Mouse (Mus musculus): ENCODE results near the gene Svep1. TPM values are rescaled to one million over a fixed set of nuclear protein-coding genes. Genes with fewer than 3 reads are reported as not detected.

The Svep1 gene
- polyA plus RNA-seq, 1 experiment from 2014 or later, result 0.56 TPM

DNA sequence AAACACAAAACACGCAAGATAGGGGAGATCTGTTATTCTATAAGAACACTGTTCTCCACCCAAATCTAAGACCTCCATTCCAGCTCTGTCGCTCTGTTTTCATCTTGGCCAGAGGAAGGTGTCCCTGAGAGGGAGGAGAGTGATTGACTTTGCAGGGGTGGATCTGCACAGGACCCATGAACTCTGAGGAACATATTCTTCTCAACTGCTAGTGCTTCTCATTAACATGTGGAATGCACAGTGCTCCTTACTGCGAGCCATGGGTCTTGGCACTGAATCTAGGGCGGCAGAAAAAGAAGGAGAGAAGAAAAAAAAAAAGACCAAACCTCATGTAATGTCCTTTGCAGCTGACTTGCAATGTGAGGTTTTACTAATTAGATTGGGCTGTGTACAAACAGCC lies 9.4 kb downstream of the Svep1 start:
- peaks cover 5% of the 10 kb centered on the region; the same call in 1 of the 2 replicates for H3K9me3 ChIP-seq
- ATAC-seq (ENCODE audit: low read depth), result no peak

DNA sequence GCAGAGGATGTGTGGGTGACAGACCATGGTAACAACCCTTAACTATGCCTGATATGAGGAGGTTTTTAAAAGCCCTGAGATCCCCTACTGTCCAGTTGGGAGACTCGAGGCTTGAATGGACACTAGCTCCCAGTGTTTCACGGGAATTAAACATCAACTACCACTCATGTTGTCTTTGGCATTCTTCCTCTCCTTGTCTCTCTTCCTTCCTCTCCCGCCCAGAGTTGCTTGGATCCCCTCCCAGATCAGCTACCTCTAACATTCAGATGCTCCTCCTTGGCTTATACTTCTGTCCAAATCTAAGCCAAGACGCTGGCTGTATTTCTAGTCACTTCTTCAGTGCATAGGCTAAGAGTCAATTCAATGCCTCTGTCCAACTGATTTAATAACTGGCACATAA lies 9.9 kb downstream of the Svep1 start:
- 65% methylated on average over 4 of the region's 4 CpGs for WGBS
- Histone ChIP-seq H3K4me1 (replicated peaks) (no peaks in the 10 kb centered on the region), H3K9me3 (peaks cover 5% of the 10 kb centered on the region; the same call in 1 of the 2 replicates), H3K36me3 (no peaks in the 10 kb centered on the region), H3K9ac (no peak overlapping the region), H3K4me3 (no peak overlapping the region), H3K27me3 (no peaks in the 10 kb centered on the region), H3K27ac (replicated peaks) (no peak overlapping the region), H3K4me2 (no peak overlapping the region)
- no peak for ATAC-seq (ENCODE audit: low read depth)

More for the DNA sequence above, 9.4 kb downstream of the Svep1 start:
- Histone ChIP-seq H3K9ac (no peak overlapping the region), H3K27ac (replicated peaks) (no peak overlapping the region), H3K36me3 (no peaks in the 10 kb centered on the region), H3K27me3 (no peaks in the 10 kb centered on the region), H3K4me3 (no peak overlapping the region), H3K4me2 (no peak overlapping the region), H3K4me1 (replicated peaks) (no peaks in the 10 kb centered on the region)
- 80% methylated on average over 4 of the region's 4 CpGs for WGBS

DNA sequence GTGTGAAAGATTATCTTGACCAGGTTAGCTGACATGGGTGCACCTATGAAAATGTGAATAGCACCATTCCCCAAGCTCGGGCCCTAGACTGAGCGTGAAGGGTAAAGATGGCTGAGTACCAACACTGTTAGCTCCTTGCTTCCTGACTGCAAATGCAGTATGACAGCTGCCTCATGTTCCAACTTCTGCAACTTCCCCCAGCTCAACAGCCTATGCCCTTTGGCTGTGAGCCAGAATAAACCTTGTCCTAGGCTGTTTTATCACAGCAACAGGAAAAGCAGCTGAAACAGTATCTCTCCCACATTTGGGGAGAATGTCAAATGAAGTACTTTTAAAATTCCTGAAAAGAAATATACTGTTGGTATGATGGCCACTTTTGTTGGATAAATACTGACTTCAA lies 10.7 kb downstream of the Svep1 start:
- 96% methylated on average over 2 of the region's 2 CpGs for WGBS
- Histone ChIP-seq H3K36me3 (no peaks in the 10 kb centered on the region), H3K27ac (replicated peaks) (no peak overlapping the region), H3K4me1 (replicated peaks) (no peaks in the 10 kb centered on the region), H3K4me3 (no peak overlapping the region), H3K4me2 (no peak overlapping the region), H3K9ac (no peak overlapping the region), H3K9me3 (peaks cover 5% of the 10 kb centered on the region; the same call in 1 of the 2 replicates), H3K27me3 (no peaks in the 10 kb centered on the region)
- ATAC-seq (ENCODE audit: low read depth), result no peak

DNA sequence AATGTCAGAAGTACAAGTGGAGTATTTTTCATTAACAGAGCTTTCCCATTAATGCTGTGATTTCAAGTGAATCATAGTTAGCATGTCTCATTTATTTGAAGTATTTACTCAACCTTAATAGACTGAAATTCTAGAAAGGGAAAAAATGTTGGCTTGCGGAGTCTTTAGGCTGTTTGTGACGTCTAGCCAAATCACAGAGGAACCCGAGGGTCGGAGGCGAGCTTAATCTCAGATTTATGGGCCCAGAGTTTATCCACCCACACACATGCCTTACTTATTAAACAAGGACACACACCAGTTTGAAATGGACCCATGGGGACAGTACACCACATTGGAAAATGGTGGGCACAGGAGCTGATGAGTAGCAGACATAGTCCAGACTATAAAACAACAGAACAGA lies 17.4 kb downstream of the Svep1 start:
- no peak overlapping the region for H3K4me3 ChIP-seq
- H3K27ac ChIP-seq (replicated peaks), result no peak overlapping the region
- no peaks in the 10 kb centered on the region for H3K9me3 ChIP-seq
- H3K4me2 ChIP-seq, result no peak overlapping the region
- H3K4me1 ChIP-seq (replicated peaks), result no peaks in the 10 kb centered on the region
- no peak overlapping the region for H3K9ac ChIP-seq
- no peaks in the 10 kb centered on the region for H3K36me3 ChIP-seq
- no peaks in the 10 kb centered on the region for H3K27me3 ChIP-seq
- 73% methylated on average over 5 of the region's 5 CpGs for WGBS
- ATAC-seq (ENCODE audit: low read depth), result no peak

DNA sequence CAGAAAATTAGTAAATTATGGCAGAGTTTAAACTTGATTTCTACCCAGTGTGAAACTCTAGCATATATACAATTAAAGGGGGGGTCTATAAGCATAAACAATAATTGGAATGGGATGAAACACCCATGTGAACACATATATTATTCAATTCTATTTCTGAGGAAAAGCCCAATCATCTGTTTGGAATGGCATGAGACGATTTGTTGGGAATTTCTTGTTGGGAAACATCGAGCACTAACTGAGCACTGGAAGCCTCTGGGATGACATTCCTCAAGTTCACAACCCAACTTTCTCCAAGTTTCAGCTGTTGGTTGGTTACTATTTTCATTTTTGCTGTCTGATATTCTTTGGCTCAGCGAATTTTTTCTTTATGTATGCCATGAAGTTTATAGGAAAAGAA lies 21.3 kb downstream of the Svep1 start:
- ATAC-seq (ENCODE audit: low read depth), result no peak
- H3K9me3 ChIP-seq, result no peaks in the 10 kb centered on the region
- H3K4me3 ChIP-seq, result no peak overlapping the region
- 83% methylated on average over 3 of the region's 3 CpGs for WGBS
- no peak overlapping the region for H3K9ac ChIP-seq
- H3K27ac ChIP-seq (replicated peaks), result no peak overlapping the region
- H3K4me1 ChIP-seq (replicated peaks), result no peaks in the 10 kb centered on the region
- no peak overlapping the region for H3K4me2 ChIP-seq
- no peaks in the 10 kb centered on the region for H3K36me3 ChIP-seq
- H3K27me3 ChIP-seq, result no peaks in the 10 kb centered on the region

DNA sequence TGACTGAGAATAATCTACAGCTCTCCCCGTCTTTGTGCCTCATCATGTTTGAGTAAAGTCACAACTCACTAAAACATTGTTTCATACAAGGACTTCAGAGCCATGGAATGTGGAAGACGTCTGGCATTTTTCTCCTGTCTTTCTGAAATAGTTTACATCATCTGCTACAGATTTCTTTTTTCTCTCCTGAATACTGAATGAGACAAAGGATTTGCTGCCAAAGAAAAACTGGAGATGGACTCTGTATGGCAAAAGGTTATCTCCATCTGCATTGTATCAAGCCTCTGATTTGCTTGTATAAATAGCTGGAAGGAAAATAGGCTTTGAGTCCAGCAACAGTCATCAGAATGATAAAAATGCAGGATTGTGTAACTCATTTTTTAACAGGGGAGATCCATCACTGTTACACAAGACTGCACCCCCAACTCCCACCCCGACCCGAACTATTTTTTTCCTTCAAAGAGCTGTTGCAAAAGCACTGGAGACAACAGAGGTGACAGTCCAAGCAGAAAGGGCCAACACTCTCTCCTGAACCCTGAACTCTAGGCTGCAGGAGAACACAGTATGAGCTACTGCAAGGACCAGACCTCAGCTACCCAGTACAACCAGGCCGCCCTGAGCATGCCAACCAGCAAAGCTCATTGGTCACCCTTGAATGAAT lies 21.8 kb downstream of the Svep1 start:
- H3K4me1 ChIP-seq (replicated peaks), result no peaks in the 10 kb centered on the region
- no peak for ATAC-seq (ENCODE audit: low read depth)
- no peaks in the 10 kb centered on the region for H3K27me3 ChIP-seq
- no peak overlapping the region for H3K4me2 ChIP-seq
- 84% methylated on average over 5 of the region's 5 CpGs for WGBS
- H3K4me3 ChIP-seq, result no peak overlapping the region
- no peak overlapping the region for H3K9ac ChIP-seq
- H3K27ac ChIP-seq (replicated peaks), result no peak overlapping the region
- H3K36me3 ChIP-seq, result no peaks in the 10 kb centered on the region
- H3K9me3 ChIP-seq, result no peaks in the 10 kb centered on the region

DNA sequence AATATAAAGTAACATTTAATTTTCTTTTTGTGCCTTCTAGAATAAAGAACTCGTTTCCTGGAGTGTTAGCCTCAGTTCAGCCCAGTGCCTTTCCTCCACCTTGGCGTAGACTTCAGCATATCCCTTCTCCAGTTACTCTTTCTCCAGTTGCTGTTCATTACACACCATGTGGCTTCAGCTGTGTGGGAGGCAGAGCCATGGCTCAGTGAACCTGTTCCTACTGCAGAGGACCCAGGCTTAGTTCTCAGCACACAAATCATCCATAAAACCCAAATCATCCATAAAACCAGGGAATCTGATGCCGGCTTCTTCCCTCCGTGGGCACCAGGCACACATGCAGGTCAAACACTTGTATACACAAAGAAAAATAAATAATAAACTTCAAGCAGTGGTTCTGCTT lies 22.8 kb downstream of the Svep1 start:
- no peak for ATAC-seq (ENCODE audit: low read depth)
- Histone ChIP-seq H3K27me3 (no peaks in the 10 kb centered on the region), H3K4me3 (no peak overlapping the region), H3K4me2 (no peak overlapping the region), H3K27ac (replicated peaks) (no peak overlapping the region), H3K9me3 (no peaks in the 10 kb centered on the region), H3K4me1 (replicated peaks) (no peaks in the 10 kb centered on the region), H3K9ac (no peak overlapping the region), H3K36me3 (no peaks in the 10 kb centered on the region)
- 87% methylated on average over 4 of the region's 4 CpGs for WGBS

DNA sequence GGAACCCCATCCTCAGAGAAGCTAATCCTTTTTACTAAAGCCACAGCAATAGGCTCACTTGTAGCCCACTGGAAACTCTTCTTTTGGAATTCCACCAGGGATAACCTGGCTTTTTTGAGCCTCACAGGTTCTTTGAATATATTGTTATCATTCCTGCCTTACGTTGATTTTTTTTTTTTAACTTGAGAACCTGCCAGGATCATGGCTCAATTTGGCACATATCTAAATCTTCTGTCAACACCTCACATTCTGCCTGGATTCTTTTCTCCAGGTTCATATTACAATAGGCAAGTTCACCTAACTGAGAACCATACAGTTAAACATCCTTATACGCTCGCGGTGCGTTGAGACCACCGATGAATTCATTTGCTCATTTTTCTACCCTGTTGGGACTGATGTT lies 28.2 kb downstream of the Svep1 start:
- Histone ChIP-seq H3K4me3 (no peak overlapping the region), H3K36me3 (no peaks in the 10 kb centered on the region), H3K4me2 (no peak overlapping the region), H3K27me3 (no peaks in the 10 kb centered on the region), H3K4me1 (replicated peaks) (no peaks in the 10 kb centered on the region), H3K9me3 (no peaks in the 10 kb centered on the region), H3K27ac (replicated peaks) (no peak overlapping the region), H3K9ac (no peak overlapping the region)
- 98% methylated on average over 6 of the region's 6 CpGs for WGBS
- ATAC-seq (ENCODE audit: low read depth), result no peak

DNA sequence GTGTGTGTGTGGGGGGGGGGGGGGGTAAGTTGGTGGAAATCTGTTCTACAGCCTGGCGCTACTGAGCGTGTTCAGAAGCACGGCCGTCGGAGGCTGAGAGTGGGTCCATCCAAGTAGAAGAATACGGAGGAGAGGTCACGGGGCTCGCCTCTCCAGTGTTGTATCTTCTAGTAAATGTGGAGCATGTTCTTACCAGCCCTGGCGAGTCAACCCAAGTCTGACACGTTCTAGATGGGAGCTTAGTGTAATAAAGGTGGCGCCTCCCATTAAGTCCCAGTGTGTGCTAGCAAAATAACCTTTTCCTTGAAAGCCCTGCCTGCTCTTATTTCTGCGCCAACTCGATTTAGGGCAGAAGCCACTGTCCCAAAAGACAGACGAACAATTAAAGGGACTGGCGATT lies 29.4 kb downstream of the Svep1 start:
- no peak for ATAC-seq (ENCODE audit: low read depth)
- Histone ChIP-seq H3K4me1 (replicated peaks) (no peaks in the 10 kb centered on the region), H3K27ac (replicated peaks) (no peak overlapping the region), H3K27me3 (no peaks in the 10 kb centered on the region), H3K36me3 (no peaks in the 10 kb centered on the region), H3K9ac (no peak overlapping the region), H3K4me3 (no peak overlapping the region), H3K9me3 (no peaks in the 10 kb centered on the region), H3K4me2 (no peak overlapping the region)
- WGBS, result 84% methylated on average over 15 of the region's 15 CpGs

DNA sequence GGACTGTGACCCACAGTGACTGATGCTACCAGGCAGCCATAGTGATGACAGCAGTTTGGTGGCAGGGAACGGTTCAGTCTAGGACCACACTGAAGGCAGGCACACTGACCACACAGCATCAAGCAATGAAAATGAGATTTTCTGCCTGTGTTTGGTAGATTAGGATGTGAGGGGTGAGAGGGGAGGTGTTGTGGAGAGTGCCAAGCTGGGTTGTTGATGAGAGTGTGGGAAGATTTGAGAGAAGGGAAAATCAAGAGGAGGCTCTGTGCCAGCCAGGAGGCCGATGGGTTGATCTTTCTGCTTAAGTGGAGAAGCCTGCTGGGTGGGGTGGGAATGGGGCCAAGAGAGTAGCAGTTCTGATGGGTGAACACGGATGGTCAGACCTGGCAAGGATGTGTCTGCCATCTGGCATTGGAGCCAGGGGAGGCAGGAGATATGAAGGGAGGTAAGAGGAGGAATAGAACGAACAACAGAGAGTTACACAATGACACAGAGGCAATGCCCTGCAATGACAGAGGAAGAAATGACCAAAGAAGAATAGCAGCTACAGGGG lies 32.1 kb downstream of the Svep1 start:
- H3K4me1 ChIP-seq (replicated peaks), result no peaks in the 10 kb centered on the region
- no peaks in the 10 kb centered on the region for H3K36me3 ChIP-seq
- no peak overlapping the region for H3K27ac ChIP-seq (replicated peaks)
- no peak overlapping the region for H3K4me2 ChIP-seq
- H3K4me3 ChIP-seq, result no peak overlapping the region
- no peaks in the 10 kb centered on the region for H3K9me3 ChIP-seq
- no peaks in the 10 kb centered on the region for H3K27me3 ChIP-seq
- no peak overlapping the region for H3K9ac ChIP-seq
- no peak for ATAC-seq (ENCODE audit: low read depth)
- 78% methylated on average over 4 of the region's 4 CpGs for WGBS

DNA sequence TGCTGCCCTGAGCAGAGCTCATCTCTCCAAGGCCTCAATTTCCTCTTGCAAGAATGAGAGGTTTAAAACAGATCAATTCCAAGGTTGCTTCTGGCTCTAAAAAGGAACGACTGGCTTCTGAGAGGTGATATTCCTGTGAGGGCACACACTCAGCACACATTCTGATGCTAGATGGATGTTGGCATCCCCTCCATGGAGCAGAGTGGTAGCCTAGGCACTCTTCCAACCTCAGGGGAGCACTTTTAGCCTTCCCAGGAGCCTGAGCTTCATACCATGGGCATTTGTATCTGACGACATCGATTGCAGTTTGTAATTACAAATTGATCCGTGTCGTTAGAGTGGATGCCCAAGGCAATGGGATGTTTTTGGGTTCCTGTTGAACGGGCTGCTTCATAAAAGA lies 33.3 kb downstream of the Svep1 start:
- H3K9ac ChIP-seq, result no peak overlapping the region
- no peaks in the 10 kb centered on the region for H3K27me3 ChIP-seq
- H3K36me3 ChIP-seq, result no peaks in the 10 kb centered on the region
- H3K27ac ChIP-seq (replicated peaks), result no peak overlapping the region
- 70% methylated on average over 6 of the region's 6 CpGs for WGBS
- H3K4me3 ChIP-seq, result no peak overlapping the region
- no peaks in the 10 kb centered on the region for H3K9me3 ChIP-seq
- H3K4me2 ChIP-seq, result no peak overlapping the region
- ATAC-seq (ENCODE audit: low read depth), result no peak
- H3K4me1 ChIP-seq (replicated peaks), result no peaks in the 10 kb centered on the region

DNA sequence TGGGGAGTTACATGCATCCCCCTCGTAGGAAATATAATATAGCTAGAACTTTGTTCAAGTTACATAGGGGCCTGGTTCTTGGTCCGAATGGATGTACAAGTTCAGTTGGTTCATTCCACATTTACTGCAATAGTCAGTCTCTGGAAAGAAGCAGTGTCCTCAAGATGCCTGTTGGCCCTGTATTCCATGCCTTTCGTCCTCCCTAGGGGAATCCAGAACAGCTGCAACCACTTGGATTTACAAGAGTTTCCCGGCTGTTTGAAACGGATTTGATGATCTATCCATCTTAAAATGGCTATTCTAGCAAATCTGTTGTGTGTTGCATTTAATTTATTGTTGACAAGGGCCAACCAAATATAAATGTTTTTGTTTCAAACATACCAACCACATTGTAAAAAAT lies 36.2 kb downstream of the Svep1 start:
- Histone ChIP-seq H3K27ac (replicated peaks) (no peak overlapping the region), H3K27me3 (no peaks in the 10 kb centered on the region), H3K9ac (no peak overlapping the region), H3K9me3 (no peaks in the 10 kb centered on the region), H3K4me1 (replicated peaks) (no peaks in the 10 kb centered on the region), H3K4me2 (no peak overlapping the region), H3K4me3 (no peak overlapping the region), H3K36me3 (no peaks in the 10 kb centered on the region)
- ATAC-seq (ENCODE audit: low read depth), result no peak
- 76% methylated on average over 5 of the region's 5 CpGs for WGBS

DNA sequence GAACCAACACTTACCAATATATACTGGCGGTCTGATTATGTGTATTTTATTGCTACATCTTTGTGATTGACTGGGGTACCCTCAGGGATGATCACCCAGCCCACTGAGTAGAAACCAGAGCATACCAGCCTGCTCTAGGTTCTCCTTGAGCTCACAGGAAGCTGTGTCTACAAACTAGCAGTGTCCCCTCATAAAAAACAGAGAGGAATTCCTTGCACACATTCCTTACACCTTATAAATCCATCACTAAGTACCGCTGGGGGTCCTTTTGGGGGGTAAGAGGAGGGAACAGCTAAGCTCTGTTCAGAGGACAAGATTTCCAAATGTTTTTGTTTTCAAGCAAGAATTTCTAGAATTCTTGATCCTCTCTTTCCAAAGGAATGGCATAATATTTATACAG lies 36.7 kb downstream of the Svep1 start:
- H3K27me3 ChIP-seq, result no peaks in the 10 kb centered on the region
- H3K4me2 ChIP-seq, result no peak overlapping the region
- no peak for ATAC-seq (ENCODE audit: low read depth)
- H3K9ac ChIP-seq, result no peak overlapping the region
- WGBS, result 77% methylated on average over 2 of the region's 2 CpGs
- H3K27ac ChIP-seq (replicated peaks), result no peak overlapping the region
- H3K36me3 ChIP-seq, result no peaks in the 10 kb centered on the region
- H3K9me3 ChIP-seq, result no peaks in the 10 kb centered on the region
- H3K4me3 ChIP-seq, result no peak overlapping the region
- no peaks in the 10 kb centered on the region for H3K4me1 ChIP-seq (replicated peaks)
